Mouse (Mus musculus): Measurements from ENCODE around the gene Fam240a.
A peak's percentile ranks its signal among the peaks of the same experiment; 100 is the strongest.

DNA sequence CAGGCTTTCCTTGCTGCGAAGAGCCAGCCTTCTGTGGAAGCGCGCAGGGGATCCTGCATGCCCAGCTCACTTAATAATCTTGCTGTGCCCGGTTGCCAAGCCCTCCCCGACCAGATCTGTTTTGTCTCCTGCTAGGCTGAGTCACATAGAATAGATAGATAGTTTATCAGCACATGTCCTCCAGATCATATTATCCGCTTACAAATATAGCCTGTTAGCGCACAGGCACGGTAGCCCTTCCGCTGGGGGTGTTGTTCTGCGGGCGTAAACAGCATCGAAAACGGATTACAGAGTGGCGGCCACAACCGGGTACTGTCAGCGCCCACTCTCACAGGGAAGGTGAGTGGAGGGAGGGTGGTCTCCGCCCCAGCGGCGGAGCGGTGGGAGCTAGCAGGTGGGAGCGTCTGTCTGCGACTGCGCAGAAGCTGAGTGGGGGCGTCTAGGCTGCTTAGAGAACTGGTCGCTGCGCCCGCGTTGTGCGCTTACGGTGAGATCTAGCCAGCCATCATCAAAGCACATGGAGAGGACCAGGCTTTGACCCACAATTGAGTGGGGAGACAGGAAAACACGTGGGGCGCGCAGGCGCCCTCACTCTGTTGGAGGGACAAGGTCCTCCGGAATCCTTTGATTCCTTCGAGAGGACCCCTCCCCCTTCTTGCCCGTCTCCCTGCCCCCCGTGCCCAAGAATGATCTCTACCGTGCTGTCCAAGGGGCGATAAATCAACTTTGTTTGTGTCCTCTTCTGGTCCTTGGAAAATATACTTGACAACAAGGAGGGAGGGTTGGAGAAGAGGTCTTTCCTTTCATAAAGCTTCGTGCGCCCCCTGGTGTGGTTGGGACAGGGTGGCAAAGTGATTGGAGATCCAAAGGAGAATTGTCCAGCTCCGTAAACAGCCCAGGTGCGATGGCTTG lies 37.1 kb upstream of the Fam240a start:
- TF ChIP-seq CTCF (IDR thresholded peaks at IDR 0.05; ENCODE audit: borderline replicate concordance, insufficient read depth, low read length) (peak; percentile 36; the same call in 1 of the 2 replicates), POLR2A (IDR thresholded peaks at IDR 0.05; ENCODE audit: low read depth, low read length) (no peak)

Data from embryonic fibroblast, embryonic 13.5 days (primary cell).